Mouse (Mus musculus): ENCODE results near the gene Eln. TPM values are rescaled to one million over a fixed set of nuclear protein-coding genes. Genes with fewer than 3 reads are reported as not detected.

The Eln gene
- polyA plus RNA-seq, 1 experiment from 2014 or later: 77.7 TPM

GRCm38 (mm10) chr5:134674977-134675376, 72.1 kb downstream of the Eln start:
- Histone ChIP-seq H3K36me3 (ENCODE audit: insufficient read depth, low read length) (no peaks in the 10 kb centered on the region), H3K4me3 (replicated peaks; ENCODE audit: low read depth, low read length) (no peak overlapping the region), H3K9ac (ENCODE audit: low read depth, low read length) (no peak overlapping the region; the same call in 1 of the 2 replicates), H3K27ac (peak overlapping the region; percentile 85; the same call in 1 of the 2 replicates), H3K4me2 (ENCODE audit: low read length) (no peak overlapping the region), H3K4me1 (replicated peaks; ENCODE audit: insufficient read depth, low read length) (peaks cover 18% of the 10 kb centered on the region; the same call in 1 of the 2 replicates), H3K27me3 (ENCODE audit: insufficient read depth, low read length) (no peaks in the 10 kb centered on the region), H3K9me3 (replicated peaks; ENCODE audit: low read length) (no peaks in the 10 kb centered on the region)
- 76% methylated on average over 5 of the region's 5 CpGs for WGBS
- no peak for DNase-seq (ENCODE audit: low spot score)
- no peak for ATAC-seq (replicated peaks; ENCODE audit: low FRiP score, low read depth)
- TF ChIP-seq CTCF (IDR thresholded peaks at IDR 0.05; ENCODE audit: low read depth): no peak

- no peak for ATAC-seq (replicated peaks; ENCODE audit: low FRiP score, low read depth)
- WGBS: 93% methylated on average over 6 of the region's 6 CpGs
- no peak overlapping the region for H3K4me2 ChIP-seq (ENCODE audit: low read length)
- DNase-seq (ENCODE audit: low spot score): no peak
- no peaks in the 10 kb centered on the region for H3K27me3 ChIP-seq (ENCODE audit: insufficient read depth, low read length)
- peaks cover 18% of the 10 kb centered on the region; the same call in 1 of the 2 replicates for H3K4me1 ChIP-seq (replicated peaks; ENCODE audit: insufficient read depth, low read length)
- no peak overlapping the region for H3K27ac ChIP-seq
- H3K9ac ChIP-seq (ENCODE audit: low read depth, low read length): no peak overlapping the region
- no peak for TF ChIP-seq CTCF (IDR thresholded peaks at IDR 0.05; ENCODE audit: low read depth)
- no peaks in the 10 kb centered on the region for H3K36me3 ChIP-seq (ENCODE audit: insufficient read depth, low read length)
- H3K9me3 ChIP-seq (replicated peaks; ENCODE audit: low read length): no peaks in the 10 kb centered on the region
- H3K4me3 ChIP-seq (replicated peaks; ENCODE audit: low read depth, low read length): no peak overlapping the region
These were observed 74.5 kb downstream of the Eln start for GRCm38 (mm10) chr5:134672611-134673010.

- Histone ChIP-seq H3K36me3 (ENCODE audit: insufficient read depth, low read length) (no peaks in the 10 kb centered on the region), H3K27me3 (ENCODE audit: insufficient read depth, low read length) (no peaks in the 10 kb centered on the region), H3K4me1 (replicated peaks; ENCODE audit: insufficient read depth, low read length) (peaks cover 16% of the 10 kb centered on the region; the same call in 1 of the 2 replicates), H3K4me3 (replicated peaks; ENCODE audit: low read depth, low read length) (no peak overlapping the region), H3K27ac (no peak overlapping the region), H3K9me3 (replicated peaks; ENCODE audit: low read length) (no peaks in the 10 kb centered on the region), H3K4me2 (ENCODE audit: low read length) (no peak overlapping the region), H3K9ac (ENCODE audit: low read depth, low read length) (no peak overlapping the region)
- no peak for DNase-seq (ENCODE audit: low spot score)
- TF ChIP-seq CTCF (IDR thresholded peaks at IDR 0.05; ENCODE audit: low read depth): no peak
- ATAC-seq (replicated peaks; ENCODE audit: low FRiP score, low read depth): no peak
- 89% methylated on average over 1 of the region's 1 CpGs for WGBS
These were observed 75.0 kb downstream of the Eln start for GRCm38 (mm10) chr5:134672198-134672516.

GRCm38 (mm10) chr5:134671335-134672197, 75.6 kb downstream of the Eln start:
- Histone ChIP-seq H3K27ac (no peak overlapping the region), H3K36me3 (ENCODE audit: insufficient read depth, low read length) (no peaks in the 10 kb centered on the region), H3K4me3 (replicated peaks; ENCODE audit: low read depth, low read length) (no peak overlapping the region), H3K9me3 (replicated peaks; ENCODE audit: low read length) (no peaks in the 10 kb centered on the region), H3K9ac (ENCODE audit: low read depth, low read length) (no peak overlapping the region), H3K27me3 (ENCODE audit: insufficient read depth, low read length) (no peaks in the 10 kb centered on the region), H3K4me2 (ENCODE audit: low read length) (no peak overlapping the region), H3K4me1 (replicated peaks; ENCODE audit: insufficient read depth, low read length) (peaks cover 10% of the 10 kb centered on the region; the same call in 1 of the 2 replicates)
- WGBS: 60% methylated on average over 17 of the region's 17 CpGs
- no peak for TF ChIP-seq CTCF (IDR thresholded peaks at IDR 0.05; ENCODE audit: low read depth)
- no peak for DNase-seq (ENCODE audit: low spot score)
- ATAC-seq (replicated peaks; ENCODE audit: low FRiP score, low read depth): no peak

- H3K4me1 ChIP-seq (replicated peaks; ENCODE audit: insufficient read depth, low read length): no peaks in the 10 kb centered on the region
- DNase-seq (ENCODE audit: low spot score): no peak
- 0 out of 2 replicates have a peak, but pooled peaks have one; percentile 9 for TF ChIP-seq CTCF (IDR thresholded peaks at IDR 0.05; ENCODE audit: low read depth)
- H3K4me3 ChIP-seq (replicated peaks; ENCODE audit: low read depth, low read length): no peak overlapping the region
- no peak overlapping the region for H3K9ac ChIP-seq (ENCODE audit: low read depth, low read length)
- ATAC-seq (replicated peaks; ENCODE audit: low FRiP score, low read depth): no peak
- H3K4me2 ChIP-seq (ENCODE audit: low read length): no peak overlapping the region
- 80% methylated on average over 20 of the region's 20 CpGs for WGBS
- H3K27me3 ChIP-seq (ENCODE audit: insufficient read depth, low read length): no peaks in the 10 kb centered on the region
- H3K27ac ChIP-seq: no peak overlapping the region
- H3K36me3 ChIP-seq (ENCODE audit: insufficient read depth, low read length): no peaks in the 10 kb centered on the region
- H3K9me3 ChIP-seq (replicated peaks; ENCODE audit: low read length): no peaks in the 10 kb centered on the region
These were observed 78.0 kb downstream of the Eln start for GRCm38 (mm10) chr5:134669001-134669708.

DNA sequence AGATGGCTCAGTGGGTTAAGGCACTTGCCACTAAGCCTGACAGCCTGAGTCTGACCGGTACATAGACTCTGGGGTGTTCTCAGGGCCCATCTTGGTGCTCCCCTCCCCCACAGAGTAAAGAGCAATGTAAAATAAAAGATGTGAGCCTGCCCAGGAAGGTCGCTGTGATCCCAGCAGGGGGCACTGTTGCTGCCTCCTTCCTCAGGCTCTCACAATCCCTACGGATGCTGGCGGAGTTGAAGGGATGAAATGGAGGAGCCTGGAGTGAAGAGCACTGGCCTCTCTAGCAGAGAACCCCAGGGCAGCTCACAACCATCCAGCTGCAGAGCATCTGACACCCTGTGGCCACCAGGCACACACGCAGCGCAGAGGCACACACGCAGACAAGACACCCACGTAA, 78.6 kb downstream of the Eln start:
- Histone ChIP-seq H3K36me3 (ENCODE audit: insufficient read depth, low read length) (no peaks in the 10 kb centered on the region), H3K27me3 (ENCODE audit: insufficient read depth, low read length) (no peaks in the 10 kb centered on the region), H3K4me1 (replicated peaks; ENCODE audit: insufficient read depth, low read length) (no peaks in the 10 kb centered on the region), H3K27ac (no peak overlapping the region), H3K4me3 (replicated peaks; ENCODE audit: low read depth, low read length) (no peak overlapping the region), H3K9ac (ENCODE audit: low read depth, low read length) (no peak overlapping the region), H3K4me2 (ENCODE audit: low read length) (no peak overlapping the region), H3K9me3 (replicated peaks; ENCODE audit: low read length) (no peaks in the 10 kb centered on the region)
- ATAC-seq (replicated peaks; ENCODE audit: low FRiP score, low read depth) (no peak; the same call in 1 of the 2 replicates), DNase-seq (ENCODE audit: low spot score) (peak; percentile 47)
- peak; percentile 61 for TF ChIP-seq CTCF (IDR thresholded peaks at IDR 0.05; ENCODE audit: low read depth)
- 44% methylated on average over 8 of the region's 8 CpGs for whole genome bisulfite sequencing

All from kidney, postnatal 0 days (tissue).